Mouse (Mus musculus): ENCODE results near the gene Tcaim.
A peak's percentile ranks its signal among the peaks of the same experiment; 100 is the strongest.
"Not testable (repeated sequence)": the region's sequence is repeated elsewhere in the genome, so short reads cannot be mapped to it uniquely, and the experiment has no call there.

Gene Tcaim

GRCm38 (mm10) chr9:122805053-122805844 is at the start of gene Tcaim:
Tcaim (plus strand) TSS chr9:122805539.
- DNase-seq (ENCODE audit: low spot score in 2 of 2): peak; percentile 84 to 88

DNA sequence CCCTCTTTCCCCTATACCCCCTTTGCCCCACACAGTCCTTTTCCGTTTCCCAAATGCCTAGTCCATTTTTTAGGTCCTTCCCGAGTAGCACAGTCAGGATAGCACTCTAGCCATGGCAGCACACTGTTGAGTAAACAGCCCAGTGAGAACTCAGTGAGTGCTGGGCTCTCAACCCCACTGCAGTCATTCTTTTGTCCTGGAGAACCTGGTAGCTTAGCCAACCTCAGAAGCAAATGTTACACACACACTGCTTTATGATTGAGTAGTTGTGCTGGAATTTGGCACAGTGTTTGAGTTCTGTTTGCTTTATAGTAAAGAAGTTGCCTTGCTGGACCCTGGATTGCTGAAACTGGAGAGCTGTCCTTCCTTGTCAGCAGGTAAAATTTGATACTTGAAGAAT is 47.7 kb upstream of the Tcaim start:
- no peak for DNase-seq (ENCODE audit: low spot score in 2 of 2)

DNA sequence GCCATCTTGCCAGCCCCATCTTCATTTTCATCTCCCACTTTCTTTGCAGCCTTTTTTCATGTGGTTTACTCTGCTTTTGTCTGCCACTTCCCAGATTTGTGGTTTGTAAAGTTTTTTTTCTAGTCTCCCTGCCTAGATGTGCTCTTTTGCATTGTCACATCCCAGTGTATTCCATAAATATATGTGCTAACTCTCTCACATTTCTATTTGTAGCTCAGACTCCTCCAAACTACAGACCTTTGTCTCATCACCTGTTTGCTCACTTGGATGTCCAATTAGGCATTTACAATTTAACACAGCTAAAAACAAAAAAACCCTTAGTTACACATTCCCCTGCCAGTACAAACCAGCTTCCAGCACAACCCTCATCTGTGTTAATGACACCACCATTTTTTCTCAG is 45.2 kb upstream of the Tcaim start:
- DNase-seq (ENCODE audit: low spot score in 2 of 2): no peak

GRCm38 (mm10) chr9:122785231-122785630 is 20.1 kb upstream of the Tcaim start:
- no peak for DNase-seq (ENCODE audit: low spot score in 2 of 2)

- no peak for DNase-seq (ENCODE audit: low spot score in 2 of 2)
Observed at GRCm38 (mm10) chr9:122786534-122786933, 18.8 kb upstream of the Tcaim start.

- DNase-seq (ENCODE audit: low spot score in 2 of 2): no peak
Observed at GRCm38 (mm10) chr9:122805845-122806341, 554 bp downstream of the Tcaim start.

DNA sequence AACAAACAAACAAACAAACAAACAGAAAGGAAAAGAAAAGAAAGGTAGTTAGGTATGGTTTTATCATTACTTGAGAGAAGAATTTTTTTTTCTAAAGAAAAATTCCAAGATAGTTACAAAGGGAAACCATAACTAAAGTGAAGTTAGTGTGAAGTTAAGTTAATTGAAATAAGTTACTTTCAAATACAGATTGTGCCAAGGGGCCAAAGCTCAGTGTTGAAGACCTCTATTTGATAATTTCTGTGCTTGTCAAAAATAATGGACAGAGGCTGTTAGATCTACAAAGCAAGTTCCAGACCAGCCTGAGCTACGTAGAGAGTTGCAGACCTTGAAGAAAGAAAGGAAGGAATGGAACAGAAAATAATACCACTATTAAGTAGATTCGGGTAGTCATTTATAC is 1.8 kb downstream of the Tcaim start:
- DNase-seq (ENCODE audit: low spot score in 2 of 2): no peak

DNA sequence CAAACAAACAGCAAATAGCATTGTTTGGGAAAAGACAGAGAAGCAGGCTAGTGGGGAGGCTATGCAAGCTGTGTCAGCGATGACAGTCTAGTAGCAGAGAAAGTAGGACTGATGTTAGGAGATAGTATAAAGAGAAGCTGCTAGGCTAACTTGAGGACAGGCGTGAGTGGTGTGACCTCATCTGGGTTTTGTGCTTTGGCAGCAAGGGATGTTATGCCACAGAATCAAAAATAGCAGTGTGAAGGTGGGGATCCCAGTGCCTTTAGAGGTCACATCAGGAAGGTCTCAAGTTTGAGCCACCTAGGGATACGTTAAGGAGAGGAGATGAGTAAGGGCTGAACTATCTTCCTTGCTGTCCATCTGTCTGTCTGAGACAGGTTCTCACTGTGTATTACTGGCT is 4.9 kb downstream of the Tcaim start:
- DNase-seq (ENCODE audit: low spot score in 2 of 2): no peak

DNA sequence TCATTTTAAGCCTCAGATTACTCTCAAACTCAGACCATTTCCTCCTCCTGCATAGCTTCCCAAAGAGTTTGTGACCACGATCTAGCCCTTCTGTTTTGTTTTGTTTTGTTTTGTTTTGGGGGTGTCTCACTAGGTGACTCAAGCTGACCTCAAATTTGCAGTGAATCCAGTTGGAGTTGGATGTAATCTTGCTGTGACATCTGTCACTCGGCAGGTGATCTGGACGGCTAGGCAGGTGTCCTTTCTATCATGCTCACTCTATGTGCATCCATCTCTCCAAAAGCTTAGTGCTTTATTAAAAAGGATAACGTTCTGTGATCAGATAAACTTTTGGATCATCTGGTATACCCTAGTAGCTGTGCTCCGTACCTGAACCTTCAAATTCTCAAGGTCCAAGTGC is 7.0 kb downstream of the Tcaim start:
- DNase-seq (ENCODE audit: low spot score in 2 of 2): no peak

GRCm38 (mm10) chr9:122814775-122815174 is 9.4 kb downstream of the Tcaim start:
- no peak for DNase-seq (ENCODE audit: low spot score in 2 of 2)

- DNase-seq (ENCODE audit: low spot score in 2 of 2): no peak
Observed at GRCm38 (mm10) chr9:122815239-122815851, 10.0 kb downstream of the Tcaim start.

- no peak for DNase-seq (ENCODE audit: low spot score in 2 of 2)
Observed at GRCm38 (mm10) chr9:122823374-122824017, 18.2 kb downstream of the Tcaim start.

DNA sequence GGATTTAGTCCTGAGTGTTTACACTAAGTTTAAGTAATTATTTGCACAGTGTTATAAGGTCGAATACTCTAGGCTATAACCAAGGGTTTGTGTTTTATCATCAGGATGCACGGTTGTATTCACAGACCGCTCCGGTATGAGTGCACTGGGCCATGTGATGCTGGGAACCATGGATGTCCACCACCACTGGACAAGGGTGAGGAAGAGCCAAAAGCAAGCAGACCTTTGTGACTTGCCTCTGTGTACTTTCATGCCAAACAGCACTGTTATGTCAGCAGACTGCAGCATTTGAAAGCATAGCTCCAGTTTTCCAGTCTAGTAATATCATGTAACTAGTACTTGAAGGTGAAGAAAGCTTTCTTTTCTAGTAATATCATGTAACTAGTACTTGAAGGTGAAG is 21.4 kb downstream of the Tcaim start:
- no peak for DNase-seq (ENCODE audit: low spot score in 2 of 2)

DNA sequence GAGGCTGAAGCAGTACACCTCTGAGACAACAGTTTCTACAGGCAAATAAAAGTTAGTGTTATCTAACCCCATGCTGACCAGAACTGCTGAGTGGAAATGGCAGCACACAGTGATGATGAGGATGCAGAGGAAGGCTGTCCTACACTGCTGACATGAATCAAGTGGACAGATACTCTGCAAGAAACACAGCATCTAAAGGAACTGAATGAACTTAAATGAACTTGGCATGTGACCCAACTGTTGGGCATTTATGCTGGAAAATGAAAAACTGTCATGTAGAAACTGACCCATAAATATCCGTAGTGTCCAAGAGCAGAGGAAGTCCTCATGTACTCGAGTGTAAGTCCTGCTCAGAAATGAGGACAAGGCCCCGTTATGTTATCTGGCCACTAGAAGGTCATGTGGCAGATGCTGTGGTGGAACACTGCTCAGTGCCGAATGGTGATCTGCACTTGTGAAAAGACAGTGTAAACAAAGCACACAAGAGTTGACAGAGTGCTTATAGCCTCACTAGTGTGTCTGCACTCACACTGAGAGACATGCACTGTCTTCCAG is 24.6 kb downstream of the Tcaim start:
- no peak for DNase-seq (ENCODE audit: low spot score in 2 of 2)

DNA sequence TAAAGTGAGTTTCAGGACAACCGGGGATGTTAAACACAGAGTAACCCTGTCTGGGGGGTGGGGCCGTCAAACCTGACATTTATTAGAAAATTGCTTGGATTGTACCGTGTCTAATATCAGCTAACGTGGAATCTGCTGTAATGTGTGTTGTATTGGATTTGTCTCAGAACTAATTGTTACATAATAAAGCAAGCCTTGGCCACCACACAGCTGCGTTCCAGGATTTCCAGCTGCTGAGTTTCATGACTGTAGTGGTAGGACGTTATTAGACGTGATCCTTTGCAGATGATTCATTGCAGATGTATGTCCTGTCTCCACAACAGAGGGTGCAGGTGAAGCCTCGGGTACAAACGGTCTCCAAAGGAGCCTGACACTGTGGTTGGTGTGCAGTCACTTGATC is 30.8 kb downstream of the Tcaim start:
- DNase-seq (ENCODE audit: low spot score in 2 of 2): no peak

DNA sequence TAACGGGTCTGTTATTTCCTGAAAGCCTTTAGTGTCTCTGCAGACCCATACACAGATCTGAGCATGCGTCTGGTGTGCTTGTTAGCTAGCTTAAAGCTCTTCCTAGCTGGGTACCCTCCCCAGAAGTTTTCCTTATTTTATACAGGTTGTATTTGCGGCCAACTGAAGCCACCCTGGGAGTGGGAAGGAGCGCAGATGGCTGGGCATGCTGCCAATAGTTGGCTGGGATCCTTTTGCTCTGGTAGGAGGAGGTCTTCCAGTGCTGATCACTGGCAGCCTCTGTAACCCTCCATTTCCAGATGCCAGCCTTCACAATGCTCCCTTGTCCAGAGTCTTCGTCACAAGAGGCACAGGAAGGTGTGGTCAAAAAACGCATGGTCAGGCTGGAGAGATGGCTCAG is 31.5 kb downstream of the Tcaim start:
- peak; percentile 65 to 69 for DNase-seq (ENCODE audit: low spot score in 2 of 2)

DNA sequence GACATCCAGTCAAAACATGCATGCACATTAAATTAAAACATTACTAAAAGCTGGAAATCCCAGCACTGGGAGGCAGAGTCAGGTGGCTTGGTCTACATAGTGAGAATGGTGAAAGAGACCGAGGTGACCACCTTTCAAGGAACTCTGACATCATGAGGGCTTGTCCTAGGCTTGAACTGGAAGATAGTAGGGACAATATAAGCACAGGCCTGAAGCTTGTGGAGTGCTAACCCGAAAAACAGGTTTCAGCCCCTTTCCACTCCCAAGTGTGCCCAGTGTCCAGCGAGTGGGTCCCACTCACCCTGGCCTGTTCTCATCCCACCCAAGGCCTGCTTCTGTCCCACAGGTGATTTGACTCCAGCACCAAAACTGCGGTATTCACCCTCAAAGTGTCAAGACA is 31.9 kb downstream of the Tcaim start:
- DNase-seq (ENCODE audit: low spot score in 2 of 2): no peak

- peak in 1 of 2 experiments; percentile 23 for DNase-seq (ENCODE audit: low spot score in 2 of 2)
Observed at GRCm38 (mm10) chr9:122837680-122838079, 32.3 kb downstream of the Tcaim start.

GRCm38 (mm10) chr9:122843760-122844159 is 38.4 kb downstream of the Tcaim start, which contains the start of gene Gm35549:
Gm35549 (minus strand) TSS chr9:122844035.
- DNase-seq (ENCODE audit: low spot score in 2 of 2): no peak

- no peak for DNase-seq (ENCODE audit: low spot score in 2 of 2)
Observed at GRCm38 (mm10) chr9:122845621-122846020, 40.3 kb downstream of the Tcaim start.

- DNase-seq (ENCODE audit: low spot score in 2 of 2): peak in 1 of 2 experiments; percentile 15
Observed at GRCm38 (mm10) chr9:122846156-122846555, 40.8 kb downstream of the Tcaim start.

DNA sequence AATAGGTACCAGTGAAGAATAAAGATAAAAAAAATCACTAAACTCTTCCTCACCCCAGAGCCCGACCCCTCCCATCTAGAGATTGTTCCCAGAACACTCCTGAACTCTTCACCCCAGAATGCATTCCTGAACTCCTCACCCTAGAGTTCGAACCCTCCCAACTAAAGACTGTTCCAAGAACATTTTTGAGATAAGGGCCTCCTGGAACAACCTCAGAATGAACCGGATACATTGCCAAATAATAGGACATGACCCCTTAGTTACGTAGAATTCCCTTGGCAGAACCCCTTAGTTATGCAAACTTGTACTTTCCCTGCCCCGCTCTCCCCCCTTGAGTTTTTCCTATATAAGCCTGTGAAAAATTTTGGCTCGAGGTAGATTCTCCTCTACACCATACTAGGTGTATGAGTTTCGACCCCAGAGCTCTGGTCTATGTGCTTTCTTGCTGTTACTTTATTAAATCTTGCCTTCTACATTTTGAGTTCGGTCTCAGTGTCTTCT is 42.5 kb downstream of the Tcaim start:
- not testable (repeated sequence) for DNase-seq (ENCODE audit: low spot score in 2 of 2)

Data from frontal cortex, postnatal 10 days (tissue).